ENCODE assay signal across 16 mouse cellular contexts in the genomic region with DNA sequence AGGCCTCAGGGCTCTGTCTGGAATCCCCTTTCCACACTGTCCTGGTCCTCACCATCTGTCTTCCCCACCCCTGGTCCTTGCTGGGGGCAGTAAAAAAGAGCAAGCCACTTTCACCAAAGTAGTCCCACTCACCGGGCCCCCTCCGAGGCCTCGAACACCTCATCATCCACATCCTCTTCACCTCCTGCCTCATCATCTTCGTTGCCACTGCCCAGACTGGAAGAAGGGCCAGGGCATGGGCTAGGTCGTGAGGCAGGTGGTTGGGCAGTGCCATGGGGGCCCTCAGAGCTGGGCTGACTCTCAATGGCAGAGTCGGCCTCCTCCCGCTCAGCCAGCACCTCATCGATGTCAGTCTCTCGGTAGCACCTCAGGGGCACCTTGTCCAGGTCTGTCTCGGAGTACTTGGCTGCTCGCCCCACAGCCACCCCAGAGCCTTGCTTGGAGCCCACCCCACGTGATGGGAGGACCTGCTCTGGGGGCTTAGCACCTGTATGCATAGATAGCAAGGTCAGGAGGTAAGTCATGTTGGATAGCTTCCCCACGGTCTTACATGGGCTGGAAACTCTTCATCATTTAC. TPM values are rescaled to one million over a fixed set of nuclear protein-coding genes. Genes with fewer than 3 reads are reported as not detected.
A peak's percentile ranks its signal among the peaks of the same experiment; 100 is the strongest.
DNase-seq lines count a peak whose midpoint lies in the region; ATAC-seq and TF ChIP-seq lines count a peak whose summit lies in the region.
"Had no signal": no experiment of that assay in that cellular context is flagged by ENCODE, and none has a peak within 500 bp of the region (broad histone marks: within the 10 kb centered on the region; RNA-seq: fewer than 3 reads in every experiment).

No protein-coding gene starts in this region.

- H3K36me3 ChIP-seq in forebrain, embryonic 11.5 days (ENCODE audit: control insufficient read depth, insufficient read depth, low read length): no peaks in the 10 kb centered on the region
- H3K36me3 ChIP-seq in forebrain, embryonic 14.5 days (ENCODE audit: control insufficient read depth, insufficient read depth, low read length): no peaks in the 10 kb centered on the region
- H3K36me3 ChIP-seq in testis, adult 2 months (ENCODE audit: control insufficient read depth, insufficient read depth, low read length): no peaks in the 10 kb centered on the region
- no peaks in the 10 kb centered on the region for H3K36me3 ChIP-seq in midbrain, embryonic 10.5 days

- H3K27ac ChIP-seq in forebrain, embryonic 11.5 days (ENCODE audit: low read depth, low read length): no peak overlapping the region
- H3K27ac ChIP-seq in forebrain, embryonic 14.5 days (ENCODE audit: low read depth, low read length): no peak overlapping the region; the same call in 1 of the 2 replicates
- H3K27ac ChIP-seq in testis, adult 2 months (ENCODE audit: control insufficient read depth, insufficient read depth, low read depth, low read length): no peak overlapping the region
- peak overlapping the region; percentile 84 for H3K27ac ChIP-seq in midbrain, embryonic 10.5 days (replicated peaks)
- peak overlapping the region; percentile 79 for H3K27ac ChIP-seq in olfactory bulb, adult 2 months (ENCODE audit: insufficient read depth, low read depth, low read length)
- H3K27ac ChIP-seq: macrophage had no signal

- no peak for TF ChIP-seq POLR2A in testis, adult 2 months (IDR thresholded peaks at IDR 0.05; ENCODE audit: control insufficient read depth, low read depth, low read length)
- no peak for TF ChIP-seq POLR2A in olfactory bulb, adult 2 months (IDR thresholded peaks at IDR 0.05; ENCODE audit: insufficient read depth, low read depth, low read length)

- DNase-seq in forebrain, embryonic 11.5 days (ENCODE audit: low spot score): no peak
- DNase-seq in forebrain, embryonic 14.5 days (ENCODE audit: low spot score): no peak
- DNase-seq in testis, postnatal 10 days (ENCODE audit: low spot score): no peak
- DNase-seq in midbrain, embryonic 10.5 days (ENCODE audit: low spot score): no peak
- no peak for DNase-seq in spleen, postnatal 10 days (ENCODE audit: low spot score in 2 of 2)
- DNase-seq in urinary bladder, postnatal 10 days (ENCODE audit: low spot score): no peak
- DNase-seq: adrenal gland, adult 2 months; embryo, embryonic 11 days; heart, postnatal 14 days; kidney, adult 11 months; lung, adult 18-20 months; retina, postnatal 1 day had no signal

- H3K4me3 ChIP-seq in forebrain, embryonic 11.5 days (ENCODE audit: low read depth, low read length): no peak overlapping the region
- no peak overlapping the region for H3K4me3 ChIP-seq in forebrain, embryonic 14.5 days (ENCODE audit: low read depth, low read length)
- peak overlapping the region; percentile 70 for H3K4me3 ChIP-seq in testis, adult 2 months (ENCODE audit: control insufficient read depth, low read depth, low read length)
- H3K4me3 ChIP-seq in midbrain, embryonic 10.5 days: no peak overlapping the region
- H3K4me3 ChIP-seq in olfactory bulb, adult 2 months (ENCODE audit: insufficient read depth, low read depth, low read length): no peak overlapping the region
- H3K4me3 ChIP-seq: myocyte had no signal

- peaks cover 42% of the 10 kb centered on the region for H3K27me3 ChIP-seq in forebrain, embryonic 11.5 days (ENCODE audit: control insufficient read depth, insufficient read depth, low read length)
- H3K27me3 ChIP-seq in forebrain, embryonic 14.5 days (replicated peaks; ENCODE audit: control insufficient read depth, insufficient read depth, low read length): peaks cover 20% of the 10 kb centered on the region
- no peaks in the 10 kb centered on the region for H3K27me3 ChIP-seq in testis, adult 2 months (ENCODE audit: control insufficient read depth, insufficient read depth, low read length)
- H3K27me3 ChIP-seq in midbrain, embryonic 10.5 days (ENCODE audit: low read depth, poor library complexity, severe bottlenecking): peaks cover 96% of the 10 kb centered on the region

- TF ChIP-seq CTCF in testis, adult 2 months (IDR thresholded peaks at IDR 0.05; ENCODE audit: control insufficient read depth, insufficient read depth, insufficient replicate concordance, low read depth, low read length): no peak
- no peak for TF ChIP-seq CTCF in olfactory bulb, adult 2 months (IDR thresholded peaks at IDR 0.05; ENCODE audit: insufficient read depth, low read depth, low read length)

- no peak overlapping the region for H3K4me2 ChIP-seq in forebrain, embryonic 11.5 days (ENCODE audit: low read depth, low read length, severe bottlenecking)
- no peak overlapping the region for H3K4me2 ChIP-seq in forebrain, embryonic 14.5 days (ENCODE audit: low read length)

- ATAC-seq in forebrain, embryonic 11.5 days (replicated peaks; ENCODE audit: low FRiP score): no peak
- no peak for ATAC-seq in forebrain, embryonic 14.5 days

- H3K9me3 ChIP-seq in forebrain, embryonic 11.5 days (ENCODE audit: control insufficient read depth, low read length): no peaks in the 10 kb centered on the region
- H3K9me3 ChIP-seq in forebrain, embryonic 14.5 days (replicated peaks; ENCODE audit: control insufficient read depth, low read length): no peaks in the 10 kb centered on the region
- H3K9me3 ChIP-seq in midbrain, embryonic 10.5 days (replicated peaks): no peaks in the 10 kb centered on the region

- peaks cover 28% of the 10 kb centered on the region for H3K4me1 ChIP-seq in forebrain, embryonic 11.5 days (replicated peaks; ENCODE audit: control insufficient read depth, insufficient read depth, low read length)
- H3K4me1 ChIP-seq in forebrain, embryonic 14.5 days (ENCODE audit: control insufficient read depth, insufficient read depth, low read length): peaks cover 51% of the 10 kb centered on the region
- H3K4me1 ChIP-seq in testis, adult 2 months (ENCODE audit: control insufficient read depth, insufficient read depth, low read length): peaks cover 22% of the 10 kb centered on the region
- peaks cover 76% of the 10 kb centered on the region for H3K4me1 ChIP-seq in midbrain, embryonic 10.5 days
- peaks cover 68% of the 10 kb centered on the region for H3K4me1 ChIP-seq in olfactory bulb, adult 2 months (ENCODE audit: control insufficient read depth, insufficient read depth, low read length)

- WGBS in forebrain, embryonic 11.5 days: 83% methylated on average over 13 of the region's 13 CpGs
- WGBS in forebrain, embryonic 14.5 days: 80% methylated on average over 13 of the region's 13 CpGs
- 79% methylated on average over 13 of the region's 13 CpGs for WGBS in midbrain, embryonic 10.5 days
- 58% methylated on average over 13 of the region's 13 CpGs for WGBS in olfactory bulb, adult 2 months

- peak overlapping the region; percentile 32 for H3K9ac ChIP-seq in forebrain, embryonic 11.5 days (ENCODE audit: low read length)
- H3K9ac ChIP-seq in forebrain, embryonic 14.5 days (ENCODE audit: low read length): no peak overlapping the region

RNA-seq across cellular contexts. Expression of gene Psd, which starts 3.9 kb away (rescaled TPM):
- 10.7 and 11.3 TPM in 2 replicates for polyA plus RNA-seq in forebrain, embryonic 11.5 days (2014; fragmentation: Nextera tagmentation; extraction: Ambion mirVana)
- 68.7 and 83.0 TPM in 2 replicates for polyA plus RNA-seq in forebrain, embryonic 14.5 days (2014; fragmentation: Nextera tagmentation; extraction: Ambion mirVana)
- 53.7 and 65.2 TPM in 2 replicates for polyA plus RNA-seq in testis, adult 2 months (2012; rRNA removed)
- 4.7 and 8.9 TPM in 2 replicates for polyA plus RNA-seq in midbrain, embryonic 10.5 days (2016; fragmentation: Nextera tagmentation; extraction: Ambion mirVana)
- not detected in 2 replicates for polyA plus RNA-seq in olfactory bulb, adult 2 months (2012; ENCODE audit: insufficient read depth, insufficient read length, low replicate concordance, missing spikeins)

RNA-seq across cellular contexts. Expression of gene Fbxl15, which starts 4.9 kb away (rescaled TPM):
- 22.5 and 25.8 TPM in 2 replicates for polyA plus RNA-seq in forebrain, embryonic 11.5 days (2014; fragmentation: Nextera tagmentation; extraction: Ambion mirVana)
- polyA plus RNA-seq in forebrain, embryonic 14.5 days (2014; fragmentation: Nextera tagmentation; extraction: Ambion mirVana): 42.6 and 43.1 TPM in 2 replicates
- 21.5 and 23.5 TPM in 2 replicates for polyA plus RNA-seq in testis, adult 2 months (2012; rRNA removed)
- polyA plus RNA-seq in midbrain, embryonic 10.5 days (2016; fragmentation: Nextera tagmentation; extraction: Ambion mirVana): 24.6 and 25.0 TPM in 2 replicates
- polyA plus RNA-seq in olfactory bulb, adult 2 months (2012; ENCODE audit: insufficient read depth, insufficient read length, low replicate concordance, missing spikeins): not detected in 2 replicates

RNA-seq across cellular contexts. Expression of gene Cuedc2, which starts 15.4 kb away (rescaled TPM):
- polyA plus RNA-seq in forebrain, embryonic 11.5 days (2014; fragmentation: Nextera tagmentation; extraction: Ambion mirVana): 217 and 242 TPM in 2 replicates
- 402 and 405 TPM in 2 replicates for polyA plus RNA-seq in forebrain, embryonic 14.5 days (2014; fragmentation: Nextera tagmentation; extraction: Ambion mirVana)
- polyA plus RNA-seq in testis, adult 2 months (2012; rRNA removed): 24.5 and 28.4 TPM in 2 replicates
- polyA plus RNA-seq in midbrain, embryonic 10.5 days (2016; fragmentation: Nextera tagmentation; extraction: Ambion mirVana): 239 and 249 TPM in 2 replicates
- not detected in 2 replicates for polyA plus RNA-seq in olfactory bulb, adult 2 months (2012; ENCODE audit: insufficient read depth, insufficient read length, low replicate concordance, missing spikeins)

RNA-seq across cellular contexts. Expression of gene Mfsd13a, which starts 17.8 kb away (rescaled TPM):
- polyA plus RNA-seq in forebrain, embryonic 11.5 days (2014; fragmentation: Nextera tagmentation; extraction: Ambion mirVana): 7.9 and 8.6 TPM in 2 replicates
- 7.2 TPM in 2 replicates for polyA plus RNA-seq in forebrain, embryonic 14.5 days (2014; fragmentation: Nextera tagmentation; extraction: Ambion mirVana)
- polyA plus RNA-seq in testis, adult 2 months (2012; rRNA removed): 20.0 and 24.3 TPM in 2 replicates
- 9.1 and 10.1 TPM in 2 replicates for polyA plus RNA-seq in midbrain, embryonic 10.5 days (2016; fragmentation: Nextera tagmentation; extraction: Ambion mirVana)
- polyA plus RNA-seq in olfactory bulb, adult 2 months (2012; ENCODE audit: insufficient read depth, insufficient read length, low replicate concordance, missing spikeins): not detected in 2 replicates

RNA-seq across cellular contexts. Expression of gene Nfkb2, which starts 19.0 kb away (rescaled TPM):
- 4.1 and 4.2 TPM in 2 replicates for polyA plus RNA-seq in forebrain, embryonic 11.5 days (2014; fragmentation: Nextera tagmentation; extraction: Ambion mirVana)
- polyA plus RNA-seq in forebrain, embryonic 14.5 days (2014; fragmentation: Nextera tagmentation; extraction: Ambion mirVana): 1.4 and 1.6 TPM in 2 replicates
- polyA plus RNA-seq in testis, adult 2 months (2012; rRNA removed): 2.5 and 2.7 TPM in 2 replicates
- 5.2 and 5.6 TPM in 2 replicates for polyA plus RNA-seq in midbrain, embryonic 10.5 days (2016; fragmentation: Nextera tagmentation; extraction: Ambion mirVana)
- polyA plus RNA-seq in olfactory bulb, adult 2 months (2012; ENCODE audit: insufficient read depth, insufficient read length, low replicate concordance, missing spikeins): not detected in 2 replicates

Comparison
In these comparisons a context has a peak if more than half of its experiments do, and no peak if none do; other contexts are left out.
1. H3K27ac ChIP-seq: peak in midbrain, embryonic 10.5 days (single experiment) and olfactory bulb, adult 2 months (single experiment); none in forebrain, embryonic 11.5 days (single experiment), forebrain, embryonic 14.5 days (single experiment) and testis, adult 2 months (single experiment).
2. RNA of gene Fbxl15, which starts 4.9 kb away (polyA plus RNA-seq): 42.6 to 43.1 TPM in forebrain, embryonic 14.5 days, 22.5 to 25.8 TPM in forebrain, embryonic 11.5 days, 24.6 to 25.0 TPM in midbrain, embryonic 10.5 days and 21.5 to 23.5 TPM in testis, adult 2 months; not detected in olfactory bulb, adult 2 months; every median in the first group is over 10 times any median in the second.
3. RNA of gene Cuedc2, which starts 15.4 kb away (polyA plus RNA-seq): 402 to 405 TPM in forebrain, embryonic 14.5 days, 239 to 249 TPM in midbrain, embryonic 10.5 days, 217 to 242 TPM in forebrain, embryonic 11.5 days and 24.5 to 28.4 TPM in testis, adult 2 months; not detected in olfactory bulb, adult 2 months; every median in the first group is over 10 times any median in the second.